Mouse (Mus musculus): ENCODE data around the gene Ms4a15. TPM values are rescaled to one million over a fixed set of nuclear protein-coding genes. Genes with fewer than 3 reads are reported as not detected.
A peak's percentile ranks its signal among the peaks of the same experiment; 100 is the strongest.

Ms4a15 gene
- not detected in 2 replicates for polyA plus RNA-seq (2015; fragmentation: Nextera tagmentation; extraction: Ambion mirVana)

GRCm38 (mm10) chr19:10993150-10993549, at the start of gene Ms4a15:
TSS of gene Ms4a15 (minus strand) at chr19:10993250.
- no peak for DNase-seq (ENCODE audit: low spot score)

DNA sequence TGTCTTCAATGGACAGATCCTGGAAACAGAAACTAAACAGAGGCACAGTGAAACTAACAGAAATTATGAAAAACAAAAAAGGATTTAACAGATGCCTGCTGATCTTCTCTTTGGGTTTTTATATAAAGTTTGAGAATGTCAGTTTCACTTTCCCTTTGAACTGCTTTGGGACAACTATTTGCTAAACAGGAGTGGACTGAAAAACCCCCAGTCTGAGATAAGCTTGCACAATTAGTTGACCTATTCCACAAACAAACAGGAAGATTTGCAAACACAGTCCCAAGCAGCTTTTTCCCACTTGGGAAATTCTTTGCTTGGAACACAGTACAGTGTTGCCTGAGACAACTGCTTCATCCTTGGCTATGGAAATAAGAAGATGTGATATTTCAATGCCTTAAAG, 44.5 kb upstream of the Ms4a15 start:
- no peak for DNase-seq (ENCODE audit: low spot score)

DNA sequence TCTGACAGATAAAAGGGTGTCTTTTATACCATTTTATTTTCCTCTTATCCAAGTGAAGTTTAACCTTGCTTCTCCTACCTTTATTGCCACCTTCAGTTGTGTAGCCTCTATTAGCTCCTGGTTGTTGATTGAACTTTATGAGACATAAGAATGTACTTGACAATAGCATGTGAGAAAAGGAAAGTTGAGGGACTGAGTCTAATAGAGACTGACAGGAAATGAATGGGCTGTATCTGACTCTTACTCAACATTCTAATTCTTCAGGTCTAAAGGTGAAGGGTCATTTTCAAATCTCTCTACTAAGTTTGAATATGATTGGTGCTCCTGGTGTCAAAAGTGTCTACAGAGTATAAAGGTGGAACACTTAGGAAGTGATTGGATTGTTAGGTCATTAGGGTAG, 29.3 kb upstream of the Ms4a15 start:
- no peak for DNase-seq (ENCODE audit: low spot score)

GRCm38 (mm10) chr19:11017891-11018290, 24.8 kb upstream of the Ms4a15 start, which contains the start of gene Ms4a18:
TSS of gene Ms4a18 (minus strand) at chr19:11018031.
- DNase-seq (ENCODE audit: low spot score) = no peak

DNA sequence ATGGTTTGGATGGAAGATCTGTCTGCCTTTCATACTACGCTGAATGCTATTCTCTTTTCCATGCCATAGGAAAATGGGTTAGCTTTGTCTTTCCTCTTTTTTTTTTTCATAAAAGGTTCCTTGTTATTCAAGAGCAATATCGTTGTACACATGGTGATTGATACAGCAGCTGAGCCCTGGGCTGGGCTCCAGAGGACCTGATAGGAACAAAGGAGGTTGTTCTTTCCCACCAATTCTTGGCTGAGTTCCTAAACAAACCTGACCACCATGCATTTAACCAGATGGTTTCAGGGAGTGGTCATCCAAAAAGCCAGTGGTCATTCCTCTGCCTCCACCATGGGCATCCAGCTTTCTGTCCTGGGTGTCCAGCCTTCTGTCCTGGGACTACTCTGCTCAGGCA, 24.2 kb upstream of the Ms4a15 start:
- no peak for DNase-seq (ENCODE audit: low spot score)

- no peak for DNase-seq (ENCODE audit: low spot score)
Measured at GRCm38 (mm10) chr19:11015998-11016397, 22.9 kb upstream of the Ms4a15 start.

GRCm38 (mm10) chr19:11015468-11015867, 22.4 kb upstream of the Ms4a15 start:
- DNase-seq (ENCODE audit: low spot score) = no peak

- DNase-seq (ENCODE audit: low spot score) = no peak
Measured at GRCm38 (mm10) chr19:10991911-10992310, 1.1 kb downstream of the Ms4a15 start.

GRCm38 (mm10) chr19:10990751-10991150, 2.3 kb downstream of the Ms4a15 start:
- DNase-seq (ENCODE audit: low spot score) = no peak

- DNase-seq (ENCODE audit: low spot score) = no peak
Measured at GRCm38 (mm10) chr19:10988563-10988962, 4.5 kb downstream of the Ms4a15 start.

GRCm38 (mm10) chr19:10985889-10986288, 7.2 kb downstream of the Ms4a15 start:
- DNase-seq (ENCODE audit: low spot score) = no peak

DNA sequence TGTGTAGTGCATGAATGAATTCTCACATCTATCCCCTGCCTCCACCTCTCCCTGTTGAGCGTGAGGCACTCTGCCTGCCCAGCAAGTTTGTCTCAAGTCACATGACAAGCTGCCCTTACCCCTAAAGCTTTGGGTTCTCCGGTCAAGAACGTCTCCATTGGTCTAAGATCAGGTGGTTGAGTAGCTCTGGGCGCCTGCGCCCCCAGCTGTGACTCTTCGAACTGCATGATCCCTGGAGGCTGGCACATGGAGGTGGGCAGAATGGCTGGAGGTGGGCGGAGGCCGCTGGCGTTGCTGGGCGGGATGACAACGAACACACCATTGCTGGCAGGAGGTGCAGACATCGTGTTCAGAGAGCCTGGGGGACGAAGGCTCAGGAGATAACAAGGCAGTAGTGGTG, 8.5 kb downstream of the Ms4a15 start:
- no peak for DNase-seq (ENCODE audit: low spot score)

GRCm38 (mm10) chr19:10983146-10983545, 9.9 kb downstream of the Ms4a15 start:
- DNase-seq (ENCODE audit: low spot score) = peak; percentile 7

DNA sequence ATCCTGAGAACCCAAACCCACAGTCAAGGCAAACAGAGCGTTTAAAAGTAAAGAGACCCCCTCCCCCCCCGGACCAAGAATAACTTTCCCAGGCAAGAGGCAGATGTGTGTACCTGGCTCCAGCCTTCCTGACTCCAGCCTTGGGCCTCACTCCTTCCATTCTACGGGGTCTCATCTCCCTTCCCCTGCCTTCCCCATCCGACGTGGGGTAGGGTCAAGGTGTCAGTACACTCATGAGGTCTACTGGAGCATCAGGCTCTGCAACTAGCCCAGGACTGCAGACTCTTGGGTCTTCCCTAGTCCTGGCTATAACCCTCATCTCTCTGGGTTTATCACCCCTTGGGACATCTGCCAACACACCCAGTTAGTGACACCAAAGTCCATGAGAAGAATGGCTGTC, 12.8 kb downstream of the Ms4a15 start:
- DNase-seq (ENCODE audit: low spot score) = no peak

DNA sequence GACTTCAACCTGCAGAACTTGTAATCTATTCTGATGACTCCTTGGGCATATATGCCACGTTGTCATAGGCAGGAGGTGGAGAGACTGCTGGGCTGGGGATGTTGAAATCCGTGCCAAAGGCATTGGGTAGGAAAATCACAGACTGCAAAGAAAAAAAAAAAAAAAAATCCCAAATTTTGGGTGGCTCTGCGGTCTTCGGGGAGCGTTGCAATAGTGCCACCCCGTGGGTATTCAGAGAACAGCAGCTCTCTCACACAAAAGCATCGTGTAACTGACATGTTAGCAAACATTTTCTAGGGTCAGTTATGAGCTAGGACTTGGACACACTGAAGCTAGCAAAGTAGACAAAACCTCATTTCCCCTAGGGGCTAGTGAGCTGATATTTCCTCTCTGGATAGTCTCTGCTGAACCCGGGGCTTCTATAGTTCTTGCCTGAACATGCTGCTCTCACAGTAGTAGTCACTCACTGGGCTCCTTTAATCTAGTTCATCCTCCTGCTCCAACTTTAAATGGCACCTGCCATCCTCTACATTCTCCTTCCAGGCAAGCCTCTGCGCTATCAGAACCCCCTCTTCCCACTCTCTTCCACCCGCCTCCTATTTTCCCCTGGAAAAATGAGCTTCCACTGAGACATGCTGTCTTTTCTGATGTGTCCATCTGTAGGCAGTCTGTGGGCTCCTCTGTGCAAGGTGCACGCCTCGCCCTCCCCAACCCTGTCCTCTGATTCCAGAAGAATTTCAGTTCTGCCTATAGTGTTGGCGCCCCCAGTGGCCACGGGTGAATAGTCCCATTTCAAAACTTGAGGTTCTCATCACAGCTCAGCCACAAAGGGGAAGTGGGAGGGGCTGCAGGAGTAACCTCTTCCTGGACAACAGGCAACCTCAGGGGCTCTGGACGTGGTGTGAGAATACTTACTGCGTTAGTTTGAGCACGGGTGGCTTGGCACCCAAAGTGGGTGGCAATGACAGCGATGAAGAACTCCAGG, 13.6 kb downstream of the Ms4a15 start:
- DNase-seq (ENCODE audit: low spot score) = peak; percentile 89

DNA sequence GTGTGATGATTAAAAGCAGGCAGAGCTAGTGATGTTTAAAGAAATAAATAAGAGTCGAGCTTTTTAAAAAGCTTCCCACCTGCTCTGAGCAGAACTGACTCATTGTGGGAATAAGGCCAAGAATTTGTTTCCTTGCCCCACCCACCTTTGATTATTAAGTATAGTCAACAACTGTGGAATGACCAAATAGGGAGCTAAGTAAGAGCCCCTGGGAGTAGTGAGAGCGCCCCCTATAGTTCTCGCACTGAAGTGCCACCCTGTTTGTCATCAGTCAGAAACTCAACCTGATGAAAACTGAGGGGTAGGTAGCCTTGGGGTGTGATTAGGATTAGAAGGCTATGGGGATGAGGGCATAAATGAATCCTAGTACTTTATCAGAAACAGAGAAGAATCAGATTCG, 16.7 kb downstream of the Ms4a15 start:
- DNase-seq (ENCODE audit: low spot score) = peak; percentile 18

- no peak for DNase-seq (ENCODE audit: low spot score)
Measured at GRCm38 (mm10) chr19:10975187-10975586, 17.9 kb downstream of the Ms4a15 start.

DNA sequence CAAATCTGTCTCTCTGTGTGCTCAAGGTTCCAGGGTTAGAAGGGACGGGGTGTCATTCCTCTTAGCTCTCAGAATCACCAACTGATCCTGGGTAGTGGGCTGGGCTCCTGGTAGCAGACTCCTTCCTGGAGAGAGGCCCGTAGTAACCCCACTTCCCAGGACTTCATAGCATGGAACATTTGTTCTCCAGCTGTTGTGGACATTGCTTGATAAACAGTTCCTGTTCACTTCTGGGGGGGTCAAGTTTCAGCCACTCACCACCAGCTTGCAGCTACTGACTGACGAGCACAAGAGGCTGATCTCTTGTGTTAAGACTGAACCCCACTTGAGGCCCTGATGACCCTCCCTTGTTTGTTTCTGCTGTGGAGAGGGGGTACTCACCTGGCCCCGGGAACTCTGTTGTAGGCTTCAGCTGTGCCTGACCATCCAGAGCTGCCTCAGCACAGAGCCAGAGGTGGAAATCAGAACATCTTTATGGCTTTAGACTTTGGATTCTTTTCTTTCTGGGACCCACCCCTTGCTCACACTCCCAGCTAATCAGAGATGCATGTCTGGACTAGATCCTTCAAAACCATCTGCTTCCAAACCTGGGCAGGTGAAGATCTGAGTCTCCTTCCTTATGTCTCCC, 18.7 kb downstream of the Ms4a15 start, which contains the start of gene Ms4a10:
Ms4a10 (minus strand) TSS at position 433 of the 628 bp plus-strand sequence.
- DNase-seq (ENCODE audit: low spot score) = no peak

DNA sequence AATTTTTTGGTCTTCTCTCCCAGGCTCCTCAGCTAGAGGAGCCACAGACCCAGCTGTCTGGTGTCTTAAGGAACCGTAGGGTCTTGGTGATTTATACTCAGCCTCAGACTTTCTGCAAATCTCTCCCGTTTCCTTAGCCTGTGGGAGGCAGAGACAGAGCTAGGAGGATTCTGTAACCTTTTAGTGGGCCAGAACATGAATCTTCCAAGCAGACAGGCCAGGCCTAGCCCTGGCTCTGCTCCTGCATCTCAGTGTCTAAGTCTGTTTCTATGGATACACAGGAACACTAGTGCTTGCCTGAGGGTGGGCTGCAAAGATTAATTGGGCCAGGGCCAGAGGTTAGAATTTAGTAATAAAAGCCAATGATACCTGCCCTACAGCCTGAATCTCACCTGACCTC, 19.9 kb downstream of the Ms4a15 start:
- no peak for DNase-seq (ENCODE audit: low spot score)

- DNase-seq (ENCODE audit: low spot score) = no peak
Measured at GRCm38 (mm10) chr19:10972660-10973059, 20.4 kb downstream of the Ms4a15 start.

DNA sequence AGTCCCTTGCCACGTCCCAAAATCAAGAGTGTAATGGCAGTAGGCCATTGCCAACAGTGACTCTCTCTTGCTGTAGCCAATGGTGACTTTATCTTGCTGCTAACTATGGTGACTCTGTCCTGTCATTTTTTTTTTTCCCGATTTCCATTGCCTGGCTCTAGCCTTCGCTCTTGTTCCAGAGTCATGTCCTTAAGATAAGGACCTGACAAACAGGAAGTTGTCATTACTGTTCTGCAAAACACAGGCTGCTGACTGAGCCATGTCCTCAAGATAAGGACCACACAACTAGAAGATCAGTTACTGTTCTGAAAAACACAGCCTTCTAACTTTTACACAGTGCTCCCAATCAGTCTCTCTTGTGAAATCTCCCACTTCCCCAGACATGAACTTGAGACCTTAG, 22.6 kb downstream of the Ms4a15 start:
- no peak for DNase-seq (ENCODE audit: low spot score)

DNA sequence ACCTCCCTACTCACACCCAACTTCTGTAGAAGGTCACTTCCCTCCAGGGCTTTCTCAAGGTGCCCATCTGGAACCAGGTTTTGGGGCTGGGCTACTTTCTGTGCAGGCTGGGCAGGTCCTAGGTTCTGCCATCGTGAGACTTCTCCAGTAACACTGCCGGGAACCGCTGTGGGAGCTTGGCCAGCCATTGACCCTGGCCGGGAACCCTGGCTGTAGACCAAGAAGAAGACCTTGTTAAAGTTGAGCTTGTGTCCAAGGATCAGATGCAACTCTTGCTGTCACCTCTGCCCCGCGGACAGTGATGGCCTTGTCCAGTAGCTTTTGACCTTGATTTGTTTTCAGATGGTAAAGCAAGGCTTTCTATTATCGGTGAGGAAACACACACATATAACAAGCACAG, 24.5 kb downstream of the Ms4a15 start:
- DNase-seq (ENCODE audit: low spot score) = no peak

Data from thymus, postnatal 0 days (tissue).